Mouse (Mus musculus) embryonic facial prominence, embryonic 14.5 days (tissue): ENCODE measurements around the gene Spag8. TPM values are rescaled to one million over a fixed set of nuclear protein-coding genes. Genes with fewer than 3 reads are reported as not detected.

ENCODE experiments used
- ATAC-seq: fragments of 200-750 bp; cut with Nextera tagmentation; 2 replicates; pipeline ENCODE4 v1.8.0; 2017; ENCODE audit warnings: low read depth, moderate number of reproducible peaks, moderate TSS enrichment
- DNase-seq: peaks from one replicate; pipeline ENCODE4 v3.0.0-alpha.2; 2015; ENCODE audit warnings: low spot score
- H3K27ac ChIP-seq: fragments of 300-500 bp; sonication (generic); replicated peaks from 2 replicates; pipeline ENCODE4 v1.5.1; 2014; ENCODE audit warnings: low read depth, mild to moderate bottlenecking, low read length, moderate library complexity
- H3K27me3 ChIP-seq: fragments of 300-500 bp; sonication (generic); replicated peaks from 2 replicates; pipeline ENCODE4 v1.6.1; 2014; ENCODE audit warnings: low read length; ENCODE audit not compliant: control insufficient read depth, insufficient read depth
- H3K36me3 ChIP-seq: fragments of 300-500 bp; sonication (generic); 2 replicates; pipeline ENCODE4 v1.6.1; 2014; ENCODE audit warnings: low read length, mixed read lengths; ENCODE audit not compliant: control insufficient read depth, insufficient read depth
- H3K4me1 ChIP-seq: fragments of 300-500 bp; sonication (generic); 2 replicates; pipeline ENCODE4 v1.6.1; 2014; ENCODE audit warnings: antibody characterized with exemption, low read length; ENCODE audit not compliant: control insufficient read depth, insufficient read depth
- H3K4me2 ChIP-seq: fragments of 300-500 bp; sonication (generic); 2 replicates; pipeline ENCODE4 v1.6.1; 2014; ENCODE audit warnings: low read depth, mild to moderate bottlenecking, low read length, moderate library complexity, mixed read lengths
- H3K4me3 ChIP-seq: fragments of 300-500 bp; sonication (generic); 2 replicates; pipeline ENCODE4 v1.5.1; 2014; ENCODE audit warnings: low read depth, mild to moderate bottlenecking, low read length
- H3K9ac ChIP-seq: fragments of 300-500 bp; sonication (generic); 2 replicates; pipeline ENCODE4 v1.6.1; 2014; ENCODE audit warnings: low read depth, mild to moderate bottlenecking, low read length, moderate library complexity, mixed read lengths
- H3K9me3 ChIP-seq: fragments of 300-500 bp; sonication (generic); 2 replicates; pipeline ENCODE4 v1.6.1; 2016; ENCODE audit warnings: low read length; ENCODE audit not compliant: control insufficient read depth
- WGBS: fragments of 180-500 bp; shearing (Covaris S2); extraction: QIAGEN DNeasy Blood & Tissue Kit; methylation state at CpG from one replicate; pipeline ENCODE4 v1.1.7; 2014; 5-methylcytosine and 5-hydroxymethylcytosine counted together
- polyA plus RNA-seq: library from polyadenylated mRNA; unstranded; fragments of >200 nt; fragmentation: Nextera tagmentation; extraction: Ambion mirVana; gene quantifications from 2 replicates; pipeline ENCODE4 v1.2.1, GENCODE M21; 2014

Spag8 gene
- polyA plus RNA-seq, 1 experiment from 2014 or later: 4.0 TPM

DNA sequence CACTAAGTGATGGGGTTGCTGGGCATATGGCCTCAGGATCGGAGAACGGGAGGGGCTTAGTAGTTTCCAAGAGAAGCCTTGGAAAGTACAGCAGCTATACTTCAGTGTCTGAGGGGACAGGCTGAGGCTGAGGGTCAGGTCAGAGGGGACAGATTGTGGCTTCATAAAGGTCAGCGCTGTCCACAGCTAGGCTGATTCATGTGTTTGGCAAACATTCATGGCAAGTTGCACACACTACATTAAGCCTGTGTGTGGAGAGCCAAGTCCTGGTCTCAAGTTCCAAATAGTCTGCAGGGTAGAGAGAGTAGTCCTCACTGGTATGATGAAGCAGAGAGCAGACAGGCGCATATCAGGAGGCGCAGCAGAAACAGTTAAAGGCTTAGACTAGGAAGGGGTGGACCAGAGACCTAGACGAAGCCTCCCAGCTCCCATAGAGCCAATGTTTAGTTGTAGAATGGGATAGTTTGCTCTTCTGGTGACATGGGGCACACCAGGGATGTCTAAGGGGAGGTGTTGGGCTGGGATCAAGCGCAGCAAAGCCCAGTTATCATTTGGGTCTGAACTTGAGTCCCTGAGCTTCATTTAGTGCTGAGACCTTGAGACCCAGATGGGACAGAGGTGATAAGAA is 26.1 kb upstream of the Spag8 start:
- Histone ChIP-seq H3K4me1 (no peaks in the 10 kb centered on the region), H3K9me3 (no peaks in the 10 kb centered on the region), H3K4me3 (no peak overlapping the region), H3K27ac (no peak overlapping the region), H3K36me3 (peaks cover 53% of the 10 kb centered on the region), H3K27me3 (no peaks in the 10 kb centered on the region), H3K4me2 (no peak overlapping the region), H3K9ac (no peak overlapping the region)
- ATAC-seq: no peak
- DNase-seq: no peak
- 88% methylated on average over 7 of the region's 7 CpGs for WGBS

DNA sequence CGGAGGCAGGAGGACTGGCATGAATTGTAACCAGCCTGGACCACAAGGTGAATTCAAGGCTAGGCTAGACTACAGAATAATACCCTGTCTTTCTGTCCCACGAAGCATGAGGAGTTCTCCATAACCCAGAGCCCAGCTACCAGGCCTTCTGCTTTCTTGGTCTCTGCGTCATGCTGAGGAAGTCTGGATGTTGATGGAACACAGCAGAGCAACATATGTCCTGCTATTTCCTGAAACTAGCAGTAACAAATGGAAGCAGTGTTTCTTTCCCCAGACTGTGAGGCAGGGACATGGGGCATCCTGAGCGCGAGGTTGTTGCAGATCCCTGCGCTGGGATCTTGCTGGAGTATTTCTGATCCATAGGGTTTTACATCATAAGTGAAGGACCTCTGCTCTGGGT is 25.1 kb upstream of the Spag8 start:
- 84% methylated on average over 6 of the region's 6 CpGs for WGBS

DNA sequence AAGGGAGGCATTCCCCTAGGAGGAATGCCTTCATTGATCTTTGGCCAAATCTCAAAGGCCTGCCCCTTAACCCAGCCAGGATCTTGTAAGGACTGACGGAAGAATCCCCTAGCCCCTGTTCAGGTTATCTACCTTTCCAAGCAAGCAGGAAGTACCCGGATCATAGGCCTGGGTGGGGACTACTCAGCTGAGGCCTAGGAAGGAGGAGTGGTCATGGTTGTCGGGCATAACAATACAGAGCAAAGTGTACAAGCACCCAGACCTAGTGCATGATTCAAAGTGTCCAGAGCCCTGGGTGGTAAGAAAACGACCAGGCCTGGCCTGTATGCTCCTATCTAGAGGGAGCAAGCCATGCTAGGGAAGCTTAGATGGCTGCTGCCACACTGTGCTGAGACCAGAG is 22.2 kb upstream of the Spag8 start:
- Histone ChIP-seq H3K4me3 (no peak overlapping the region), H3K9ac (0 out of 2 replicates have a peak overlapping the region, but pooled peaks have one; percentile 19), H3K36me3 (peaks cover 35% of the 10 kb centered on the region; the same call in 1 of the 2 replicates), H3K27ac (no peak overlapping the region), H3K9me3 (no peaks in the 10 kb centered on the region), H3K27me3 (no peaks in the 10 kb centered on the region), H3K4me2 (no peak overlapping the region), H3K4me1 (peaks cover 8% of the 10 kb centered on the region; the same call in 1 of the 2 replicates)
- DNase-seq (no peak), ATAC-seq (no peak)
- WGBS: 75% methylated on average over 4 of the region's 4 CpGs

More for the DNA sequence above, 25.1 kb upstream of the Spag8 start:
- H3K36me3 ChIP-seq: peaks cover 54% of the 10 kb centered on the region
- DNase-seq: no peak
- no peak overlapping the region for H3K9ac ChIP-seq
- H3K27me3 ChIP-seq: no peaks in the 10 kb centered on the region
- no peaks in the 10 kb centered on the region for H3K4me1 ChIP-seq
- H3K4me3 ChIP-seq: no peak overlapping the region
- no peak for ATAC-seq
- H3K9me3 ChIP-seq: no peaks in the 10 kb centered on the region
- H3K27ac ChIP-seq: no peak overlapping the region
- no peak overlapping the region for H3K4me2 ChIP-seq

DNA sequence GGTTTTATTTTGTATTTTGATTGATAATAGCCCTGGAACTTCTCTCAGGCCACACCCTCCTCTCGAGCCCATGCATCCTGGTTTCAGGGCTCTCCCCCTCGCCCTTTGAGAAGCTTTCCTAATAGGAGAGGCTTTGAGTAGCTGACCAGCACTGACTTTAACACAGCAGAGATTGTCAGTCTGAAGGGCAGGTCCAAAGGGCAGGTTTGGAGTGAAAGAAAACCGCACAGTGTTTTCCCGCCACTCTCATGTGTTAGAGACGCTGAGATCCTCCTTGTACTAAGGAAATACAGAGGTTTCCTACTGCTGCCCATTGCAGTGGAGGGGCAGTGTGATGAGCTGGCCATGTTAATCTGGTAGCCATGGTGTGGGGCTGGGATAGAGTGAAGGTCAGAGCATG is 21.6 kb upstream of the Spag8 start:
- no peaks in the 10 kb centered on the region for H3K27me3 ChIP-seq
- no peak overlapping the region for H3K4me3 ChIP-seq
- H3K9ac ChIP-seq: no peak overlapping the region
- 71% methylated on average over 5 of the region's 5 CpGs for WGBS
- H3K27ac ChIP-seq: no peak overlapping the region
- ATAC-seq (no peak), DNase-seq (no peak)
- no peak overlapping the region for H3K4me2 ChIP-seq
- H3K4me1 ChIP-seq: peaks cover 12% of the 10 kb centered on the region; the same call in 1 of the 2 replicates
- H3K36me3 ChIP-seq: peaks cover 30% of the 10 kb centered on the region; the same call in 1 of the 2 replicates
- no peaks in the 10 kb centered on the region for H3K9me3 ChIP-seq

DNA sequence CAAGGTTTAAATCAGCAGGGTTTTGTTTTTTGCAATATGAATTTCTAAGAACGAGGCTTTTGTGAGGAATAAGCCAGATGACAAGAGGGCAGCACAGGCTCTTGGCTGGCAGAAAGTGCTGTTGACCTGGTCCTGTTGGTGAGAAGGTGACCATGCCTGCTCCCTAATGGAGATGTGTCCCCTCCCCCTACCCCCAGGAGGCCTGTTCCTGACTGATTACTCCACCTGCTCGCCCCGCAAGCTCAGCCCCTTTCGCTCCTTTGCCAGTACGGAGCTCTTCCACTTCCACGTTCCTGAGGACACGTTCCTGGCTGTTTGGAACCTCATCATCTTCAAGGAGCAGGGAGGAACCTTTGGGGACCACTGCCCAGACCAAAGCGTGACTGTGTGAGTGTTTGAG is 20.3 kb upstream of the Spag8 start:
- Histone ChIP-seq H3K27ac (no peak overlapping the region), H3K36me3 (peaks cover 29% of the 10 kb centered on the region; the same call in 1 of the 2 replicates), H3K27me3 (no peaks in the 10 kb centered on the region), H3K4me3 (no peak overlapping the region), H3K9ac (no peak overlapping the region), H3K4me2 (no peak overlapping the region), H3K9me3 (no peaks in the 10 kb centered on the region), H3K4me1 (peaks cover 18% of the 10 kb centered on the region; the same call in 1 of the 2 replicates)
- 78% methylated on average over 8 of the region's 8 CpGs for WGBS
- no peak for ATAC-seq
- no peak for DNase-seq

DNA sequence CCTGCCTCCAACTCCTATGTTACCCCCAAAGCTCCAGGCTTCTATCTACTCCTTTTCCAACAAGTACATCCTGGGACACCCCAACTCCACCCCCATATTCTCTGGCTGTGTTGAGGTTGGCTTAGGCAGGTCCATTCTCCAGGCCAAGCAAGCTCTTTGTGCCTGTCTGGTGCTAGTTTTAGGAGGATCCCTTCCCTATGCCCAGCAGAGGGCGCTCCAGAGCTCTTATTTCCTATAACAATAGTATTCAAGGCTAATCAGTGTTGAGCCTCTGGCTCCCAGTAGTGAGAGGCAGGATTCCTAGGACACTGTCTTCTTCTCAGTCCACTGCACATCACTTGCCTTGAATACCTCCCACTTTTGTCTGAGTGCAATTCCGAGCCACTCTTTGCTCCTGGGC is 18.7 kb upstream of the Spag8 start:
- 0 out of 2 replicates have a peak, but pooled peaks have one; percentile 21 for ATAC-seq
- no peaks in the 10 kb centered on the region for H3K27me3 ChIP-seq
- H3K4me3 ChIP-seq: no peak overlapping the region
- no peaks in the 10 kb centered on the region for H3K9me3 ChIP-seq
- H3K4me2 ChIP-seq: no peak overlapping the region
- peaks cover 27% of the 10 kb centered on the region; the same call in 1 of the 2 replicates for H3K36me3 ChIP-seq
- H3K27ac ChIP-seq: no peak overlapping the region
- no peak overlapping the region for H3K9ac ChIP-seq
- WGBS: 9% methylated on average over 2 of the region's 2 CpGs
- peak; percentile 94 for DNase-seq
- peaks cover 19% of the 10 kb centered on the region; the same call in 1 of the 2 replicates for H3K4me1 ChIP-seq

DNA sequence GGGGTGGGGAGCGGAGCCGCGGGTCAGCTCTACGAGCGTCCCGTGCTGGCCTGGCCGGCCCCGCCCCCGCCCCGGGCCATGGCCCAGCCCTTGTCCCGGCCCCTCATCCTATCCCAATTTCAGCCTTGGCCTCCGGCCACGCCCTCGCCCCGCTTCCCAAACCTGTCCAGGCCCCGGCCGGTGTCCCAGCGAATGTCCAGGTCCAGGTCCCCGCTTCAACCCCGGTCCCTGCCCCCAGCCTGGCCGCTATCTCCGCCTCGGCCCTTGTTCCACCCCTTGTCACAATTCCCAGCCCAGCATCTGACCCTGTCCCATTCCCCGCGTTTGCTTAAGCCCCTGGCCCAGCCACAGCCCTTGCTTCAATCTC is 16.0 kb upstream of the Spag8 start:
- 0% methylated on average over 11 of the region's 25 CpGs for WGBS
- H3K27ac ChIP-seq: peak overlapping the region; percentile 75

DNA sequence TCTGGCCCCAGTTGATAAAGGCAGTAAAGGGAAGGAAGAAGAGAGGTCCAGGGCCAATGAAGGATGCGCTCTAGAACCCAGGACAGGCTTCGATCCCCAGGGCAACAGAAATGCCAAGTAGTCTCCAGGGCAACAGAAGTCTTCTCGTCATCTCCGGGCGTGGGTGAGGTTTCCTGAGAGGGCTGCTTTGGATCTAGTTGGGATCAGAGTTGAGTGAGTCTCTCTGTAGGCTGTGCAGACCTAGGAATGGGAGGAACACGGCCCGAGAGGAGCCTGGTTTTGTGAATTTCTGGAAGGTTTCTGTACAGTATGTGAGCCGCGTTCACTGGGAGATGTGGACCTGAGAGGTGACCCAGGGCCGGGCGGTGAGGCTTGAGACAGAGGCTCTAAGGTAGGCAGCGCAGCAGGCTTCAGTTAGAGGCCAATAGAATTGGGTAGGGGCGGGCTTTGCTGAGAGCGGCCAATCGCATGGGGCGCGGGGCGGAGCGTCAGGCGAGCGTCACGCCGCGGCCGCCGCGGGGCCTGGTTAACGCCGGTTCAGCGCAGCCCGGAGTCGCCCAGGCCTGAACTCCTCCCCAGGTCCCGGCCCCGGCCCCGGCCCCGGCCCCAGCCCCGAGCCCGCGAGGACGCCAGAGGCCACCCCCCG is 15.5 kb upstream of the Spag8 start, which contains the start of the genes Tmem8b and Fam221b:
Gene Tmem8b (plus strand): TSS at position 190 of the 646 bp plus-strand sequence.
Gene Fam221b (minus strand): TSS at position 364 of the 646 bp plus-strand sequence.
- Histone ChIP-seq H3K4me3 (peak within 1 kb of the TSS; percentile 85), H3K4me1 (peaks cover 19% of the 10 kb centered on the region; the same call in 1 of the 2 replicates), H3K27me3 (peaks cover 4% of the 10 kb centered on the region; the same call in 1 of the 2 replicates), H3K9me3 (no peaks in the 10 kb centered on the region), H3K36me3 (0 out of 2 replicates have a peak, but pooled peaks cover under 1% of the 10 kb centered on the region), H3K4me2 (peak within 1 kb of the TSS; percentile 90), H3K27ac (peak within 1 kb of the TSS; percentile 75), H3K9ac (peak within 1 kb of the TSS; percentile 90)
- 2% methylated on average over 30 of the region's 41 CpGs for WGBS
- DNase-seq (peak; percentile 95), ATAC-seq (peak; percentile 96)

More for the DNA sequence above, 16.0 kb upstream of the Spag8 start:
- Histone ChIP-seq H3K27me3 (peaks cover 4% of the 10 kb centered on the region; the same call in 1 of the 2 replicates), H3K4me3 (peak overlapping the region; percentile 85), H3K9ac (peak overlapping the region; percentile 90), H3K4me2 (peak overlapping the region; percentile 90), H3K4me1 (peaks cover 19% of the 10 kb centered on the region; the same call in 1 of the 2 replicates), H3K36me3 (peaks cover 5% of the 10 kb centered on the region; the same call in 1 of the 2 replicates), H3K9me3 (no peaks in the 10 kb centered on the region)
- DNase-seq: peak; percentile 47
- ATAC-seq: peak; percentile 80
